Mouse (Mus musculus) large intestine, adult 2 months (tissue): Measurements from ENCODE around the gene Nckap5. TPM values are rescaled to one million over a fixed set of nuclear protein-coding genes. Genes with fewer than 3 reads are reported as not detected.

Experiments used
- DNase-seq: peaks from one replicate; pipeline ENCODE4 v3.0.0-alpha.2; 2012; ENCODE audit warnings: low read depth, low spot score
- WGBS: fragments of 180-500 bp; shearing (Covaris S2); methylation state at CpG from one replicate; pipeline ENCODE4 v1.1.7; 2018; 5-methylcytosine and 5-hydroxymethylcytosine counted together
- polyA plus RNA-seq: library from polyadenylated mRNA; depleted of rRNA; stranded (reverse); fragments of >200 nt; gene quantifications from 2 replicates; pipeline ENCODE4 v1.2.3, GENCODE M21; 2012

Gene Nckap5
- polyA plus RNA-seq, 1 experiment: 4.3 TPM

- 68% methylated on average over 7 of the region's 7 CpGs for WGBS
- DNase-seq: no peak
Measured at GRCm38 (mm10) chr1:125870056-125870455, 960.5 kb downstream of the Nckap5 start.
